Mouse (Mus musculus) spleen, adult 2 months (tissue): ENCODE data around the gene Cdadc1.

Source experiments
- CTCF ChIP-seq: fragments of 200-500 bp; IDR thresholded peaks from 2 replicates; pipeline ENCODE4 v1.5.1; 2011; ENCODE audit warnings: mild to moderate bottlenecking, inconsistent platforms; ENCODE audit not compliant: insufficient read depth, insufficient read length, insufficient replicate concordance; ENCODE audit errors: extremely low read depth
- POLR2A ChIP-seq: fragments of 200-500 bp; IDR thresholded peaks from 2 replicates; pipeline ENCODE4 v1.6.1; 2011; ENCODE audit warnings: low read depth, low read length, inconsistent platforms

- TF ChIP-seq POLR2A (no peak), CTCF (no peak)
These were observed 40.7 kb downstream of the Cdadc1 start for GRCm38 (mm10) chr14:59557071-59557470.
